Mouse (Mus musculus): ENCODE measurements around the gene Kazald1.
A peak's percentile ranks its signal among the peaks of the same experiment; 100 is the strongest.
"Not testable (repeated sequence)": the region's sequence is repeated elsewhere in the genome, so short reads cannot be mapped to it uniquely, and the experiment has no call there.

Gene Kazald1

GRCm38 (mm10) chr19:45074580-45075322 is at the start of gene Kazald1:
Gene Kazald1, plus strand, starts transcription at chr19:45075241.
- DNase-seq (ENCODE audit: low read depth in 1 of 2, low spot score in 2 of 2) = peak; percentile 79 to 91

GRCm38 (mm10) chr19:45025937-45026568 is 49.0 kb upstream of the Kazald1 start:
- no peak for DNase-seq (ENCODE audit: low read depth in 1 of 2, low spot score in 2 of 2)

- DNase-seq (ENCODE audit: low read depth in 1 of 2, low spot score in 2 of 2) = no peak
Observed at GRCm38 (mm10) chr19:45026958-45027670, 47.9 kb upstream of the Kazald1 start.

GRCm38 (mm10) chr19:45027848-45028247 is 47.2 kb upstream of the Kazald1 start:
- DNase-seq (ENCODE audit: low read depth in 1 of 2, low spot score in 2 of 2) = no peak

GRCm38 (mm10) chr19:45028746-45029145 is 46.3 kb upstream of the Kazald1 start:
- DNase-seq (ENCODE audit: low read depth in 1 of 2, low spot score in 2 of 2) = no peak

GRCm38 (mm10) chr19:45029571-45029970 is 45.5 kb upstream of the Kazald1 start:
- no peak for DNase-seq (ENCODE audit: low read depth in 1 of 2, low spot score in 2 of 2)

- peak in 1 of 2 experiments; percentile 40 for DNase-seq (ENCODE audit: low read depth in 1 of 2, low spot score in 2 of 2)
Observed at GRCm38 (mm10) chr19:45030111-45030510, 44.9 kb upstream of the Kazald1 start.

GRCm38 (mm10) chr19:45030746-45031693 is 44.0 kb upstream of the Kazald1 start:
- DNase-seq (ENCODE audit: low read depth in 1 of 2, low spot score in 2 of 2) = peak in 1 of 2 experiments; percentile 44

- DNase-seq (ENCODE audit: low read depth in 1 of 2, low spot score in 2 of 2) = peak in 1 of 2 experiments; percentile 48
Observed at GRCm38 (mm10) chr19:45031780-45032179, 43.3 kb upstream of the Kazald1 start.

GRCm38 (mm10) chr19:45032570-45033332 is 42.3 kb upstream of the Kazald1 start:
- DNase-seq (ENCODE audit: low read depth in 1 of 2, low spot score in 2 of 2) = no peak

GRCm38 (mm10) chr19:45036867-45037266 is 38.2 kb upstream of the Kazald1 start:
- peak in 1 of 2 experiments; percentile 32 for DNase-seq (ENCODE audit: low read depth in 1 of 2, low spot score in 2 of 2)

GRCm38 (mm10) chr19:45038198-45038597 is 36.8 kb upstream of the Kazald1 start:
- DNase-seq (ENCODE audit: low read depth in 1 of 2, low spot score in 2 of 2) = not testable (repeated sequence)

GRCm38 (mm10) chr19:45040214-45040613 is 34.8 kb upstream of the Kazald1 start:
- no peak for DNase-seq (ENCODE audit: low read depth in 1 of 2, low spot score in 2 of 2)

- DNase-seq (ENCODE audit: low read depth in 1 of 2, low spot score in 2 of 2) = no peak
Observed at GRCm38 (mm10) chr19:45044389-45044927, 30.6 kb upstream of the Kazald1 start.

GRCm38 (mm10) chr19:45045236-45045635 is 29.8 kb upstream of the Kazald1 start:
- no peak for DNase-seq (ENCODE audit: low read depth in 1 of 2, low spot score in 2 of 2)

- no peak for DNase-seq (ENCODE audit: low read depth in 1 of 2, low spot score in 2 of 2)
Observed at GRCm38 (mm10) chr19:45045651-45046050, 29.4 kb upstream of the Kazald1 start, which contains the start of gene Pdzd7. Gene Pdzd7, minus strand, starts transcription at chr19:45045717.

GRCm38 (mm10) chr19:45046523-45047321 is 28.3 kb upstream of the Kazald1 start:
- DNase-seq (ENCODE audit: low read depth in 1 of 2, low spot score in 2 of 2) = no peak

- peak; percentile 75 to 88 for DNase-seq (ENCODE audit: low read depth in 1 of 2, low spot score in 2 of 2)
Observed at GRCm38 (mm10) chr19:45047417-45047934, 27.6 kb upstream of the Kazald1 start, which contains the start of gene Sfxn3. Gene Sfxn3, plus strand, starts transcription at chr19:45047503.
